In the genomic region with DNA sequence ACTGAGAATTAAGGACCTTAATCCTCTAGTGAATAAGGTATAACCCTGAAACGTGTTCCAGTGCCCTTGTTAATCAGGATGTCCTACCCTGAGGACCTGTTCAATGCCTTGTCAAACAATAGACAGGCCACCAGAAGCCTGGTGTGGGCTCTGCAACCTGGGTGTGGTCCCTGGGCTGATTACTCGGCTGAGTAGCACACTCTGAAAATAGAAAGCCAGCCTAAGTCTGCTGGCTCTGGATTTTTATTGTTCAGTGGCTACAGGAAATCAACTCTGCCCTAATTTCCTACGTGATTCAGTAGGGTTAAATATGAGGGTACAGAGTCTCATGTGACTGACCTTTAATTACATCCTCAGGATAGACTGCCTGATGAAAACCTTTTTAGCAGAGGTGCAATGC, we compare ENCODE assay signal across 13 mouse cellular contexts.
DNase-seq lines count a peak whose midpoint lies in the region; ATAC-seq and TF ChIP-seq lines count a peak whose summit lies in the region.
"Had no signal": no experiment of that assay in that cellular context is flagged by ENCODE, and none has a peak within 500 bp of the region (broad histone marks: within the 10 kb centered on the region; RNA-seq: fewer than 3 reads in every experiment).

No protein-coding gene starts in this region.

- H3K27me3 ChIP-seq in heart, embryonic 11.5 days (ENCODE audit: control insufficient read depth, insufficient read depth, low read length) = no peaks in the 10 kb centered on the region
- no peaks in the 10 kb centered on the region for H3K27me3 ChIP-seq in kidney, adult 2 months (replicated peaks; ENCODE audit: control insufficient read depth, insufficient read depth, low read length)
- H3K27me3 ChIP-seq in midbrain, embryonic 11.5 days (ENCODE audit: control insufficient read depth, insufficient read depth, low read length) = no peaks in the 10 kb centered on the region
- H3K27me3 ChIP-seq: CH12.LX; lung, embryonic 15.5 days had no signal

- no peak; the same call in 1 of the 2 replicates for ATAC-seq in heart, embryonic 11.5 days (replicated peaks; ENCODE audit: insufficient number of reproducible peaks, low FRiP score, low TSS enrichment)
- no peak for ATAC-seq in midbrain, embryonic 11.5 days (ENCODE audit: low FRiP score)

- no peak overlapping the region for H3K4me2 ChIP-seq in heart, embryonic 11.5 days
- no peak overlapping the region for H3K4me2 ChIP-seq in midbrain, embryonic 11.5 days
- H3K4me2 ChIP-seq: lung, embryonic 15.5 days had no signal

- no peak overlapping the region for H3K27ac ChIP-seq in heart, embryonic 11.5 days (ENCODE audit: low read depth, low read length)
- no peak overlapping the region for H3K27ac ChIP-seq in kidney, adult 2 months (ENCODE audit: insufficient read depth, low read depth, low read length)
- H3K27ac ChIP-seq in midbrain, embryonic 11.5 days (ENCODE audit: low read depth, low read length) = no peak overlapping the region
- H3K27ac ChIP-seq: hindbrain, embryonic 10.5 days; lung, embryonic 15.5 days had no signal

- H3K4me1 ChIP-seq in heart, embryonic 11.5 days (ENCODE audit: control insufficient read depth, insufficient read depth, low read length) = no peaks in the 10 kb centered on the region
- H3K4me1 ChIP-seq in kidney, adult 2 months (ENCODE audit: control insufficient read depth, insufficient read depth, low read length) = no peaks in the 10 kb centered on the region
- no peaks in the 10 kb centered on the region for H3K4me1 ChIP-seq in midbrain, embryonic 11.5 days (ENCODE audit: control insufficient read depth, insufficient read depth, low read length)
- H3K4me1 ChIP-seq: lung, embryonic 15.5 days had no signal

- peak; percentile 99 for DNase-seq in heart, adult 11 months
- DNase-seq in adrenal gland, postnatal 36 days = peak; percentile 2 to 15
- peak; percentile 78 for DNase-seq in kidney, adult 2 months
- DNase-seq in lung, postnatal 25 days (ENCODE audit: low spot score) = peak; percentile 20
- no peak for DNase-seq in thymus, postnatal 0 days (ENCODE audit: low spot score)
- no peak for DNase-seq in midbrain, embryonic 11.5 days (ENCODE audit: low spot score, missing footprints)
- DNase-seq in ovary, adult 18-20 months (ENCODE audit: low spot score) = no peak
- DNase-seq: cerebellum, adult 8-10 months; layer of hippocampus, postnatal 36 days had no signal

- TF ChIP-seq POLR2A in kidney, adult 2 months (IDR thresholded peaks at IDR 0.05; ENCODE audit: low read depth, low read length) = no peak

- no peak overlapping the region for H3K4me3 ChIP-seq in heart, embryonic 11.5 days (ENCODE audit: low read depth, low read length)
- H3K4me3 ChIP-seq in kidney, adult 2 months (ENCODE audit: insufficient read depth, low read depth, low read length) = no peak overlapping the region
- H3K4me3 ChIP-seq in midbrain, embryonic 11.5 days (ENCODE audit: low read depth, low read length) = no peak overlapping the region
- H3K4me3 ChIP-seq: hindbrain, embryonic 10.5 days; lung, embryonic 15.5 days had no signal

- no peak for TF ChIP-seq CTCF in kidney, adult 2 months (conservative IDR thresholded peaks at IDR 0.05; ENCODE audit: insufficient read depth, insufficient read length, low read depth, low read length)

- no peak overlapping the region for H3K9ac ChIP-seq in heart, embryonic 11.5 days (ENCODE audit: low read depth, low read length)
- H3K9ac ChIP-seq in midbrain, embryonic 11.5 days (ENCODE audit: low read length) = no peak overlapping the region
- H3K9ac ChIP-seq: lung, embryonic 15.5 days had no signal

- 15% methylated on average over 3 of the region's 3 CpGs for WGBS in heart, embryonic 11.5 days (ENCODE audit: insufficient replicate concordance)
- WGBS in kidney, adult 2 months = 21% methylated on average over 3 of the region's 3 CpGs
- 29% methylated on average over 3 of the region's 3 CpGs for WGBS in midbrain, embryonic 11.5 days

- no peaks in the 10 kb centered on the region for H3K9me3 ChIP-seq in heart, embryonic 11.5 days (replicated peaks; ENCODE audit: control insufficient read depth, low read length)
- no peaks in the 10 kb centered on the region for H3K9me3 ChIP-seq in midbrain, embryonic 11.5 days (ENCODE audit: control insufficient read depth, low read length)
- H3K9me3 ChIP-seq: hindbrain, embryonic 10.5 days; lung, embryonic 15.5 days had no signal

- no peaks in the 10 kb centered on the region for H3K36me3 ChIP-seq in heart, embryonic 11.5 days (ENCODE audit: control insufficient read depth, insufficient read depth, low read length)
- no peaks in the 10 kb centered on the region for H3K36me3 ChIP-seq in kidney, adult 2 months (ENCODE audit: control insufficient read depth, insufficient read depth, low read length)
- no peaks in the 10 kb centered on the region for H3K36me3 ChIP-seq in midbrain, embryonic 11.5 days (ENCODE audit: control insufficient read depth, insufficient read depth, low read length)
- H3K36me3 ChIP-seq: hindbrain, embryonic 10.5 days; lung, embryonic 15.5 days had no signal

Comparison
In these comparisons a context has a peak if more than half of its experiments do, and no peak if none do; other contexts are left out.
1. DNase-seq: peak in heart, adult 11 months (single experiment), adrenal gland, postnatal 36 days (2 of 2), kidney, adult 2 months (single experiment) and lung, postnatal 25 days (single experiment); none in thymus, postnatal 0 days (single experiment), midbrain, embryonic 11.5 days (single experiment) and ovary, adult 18-20 months (single experiment).